Mouse (Mus musculus) megakaryocyte, embryonic 14.5 days (primary cell): Measurements from ENCODE around the gene Mprip. TPM values are rescaled to one million over a fixed set of nuclear protein-coding genes. Genes with fewer than 3 reads are reported as not detected.
A peak's percentile ranks its signal among the peaks of the same experiment; 100 is the strongest.

Experiments
- H3K27me3 ChIP-seq: replicated peaks from 2 replicates; pipeline ENCODE3; 2012; ENCODE audit warnings: inconsistent platforms
- H3K36me3 ChIP-seq: replicated peaks from 2 replicates; pipeline ENCODE3; 2012; ENCODE audit warnings: low read length, inconsistent platforms, mixed read lengths
- H3K4me1 ChIP-seq: 2 replicates; pipeline ENCODE4 v1.6.1; 2012; ENCODE audit warnings: inconsistent platforms
- H3K4me3 ChIP-seq: replicated peaks from 2 replicates; pipeline ENCODE3; 2012; ENCODE audit warnings: moderate library complexity, mild to moderate bottlenecking, inconsistent platforms
- H3K9me3 ChIP-seq: 2 replicates; pipeline ENCODE4 v1.6.1; 2012; ENCODE audit warnings: inconsistent platforms
- FLI1 ChIP-seq: IDR thresholded peaks from 2 replicates; pipeline ENCODE4 v1.6.1; 2012; ENCODE audit warnings: low read length, inconsistent platforms, mixed read lengths
- GATA1 ChIP-seq: IDR thresholded peaks from 3 replicates; pipeline ENCODE4 v1.6.1; 2012; ENCODE audit warnings: mixed read lengths, low read length, inconsistent platforms, borderline replicate concordance
- polyA plus RNA-seq: library from polyadenylated mRNA; stranded (reverse); fragments of >175 nt; gene quantifications from 2 replicates; pipeline ENCODE4 v1.2.3, GENCODE M21; 2012; ENCODE audit warnings: low replicate concordance; ENCODE audit not compliant: insufficient read depth

The Mprip gene
- polyA plus RNA-seq, 1 experiment = 37.2 TPM

GRCm38 (mm10) chr11:59772902-59773301, 111.8 kb downstream of the Mprip start:
- Histone ChIP-seq H3K36me3 (peaks cover 97% of the 10 kb centered on the region), H3K4me3 (no peak overlapping the region), H3K9me3 (no peaks in the 10 kb centered on the region), H3K4me1 (peaks cover 98% of the 10 kb centered on the region), H3K27me3 (no peaks in the 10 kb centered on the region)
- TF ChIP-seq FLI1 = no peak
- no peak for TF ChIP-seq GATA1

- H3K4me1 ChIP-seq = peaks cover 95% of the 10 kb centered on the region
- H3K27me3 ChIP-seq = no peaks in the 10 kb centered on the region
- no peak overlapping the region for H3K4me3 ChIP-seq
- peaks cover 94% of the 10 kb centered on the region for H3K36me3 ChIP-seq
- TF ChIP-seq GATA1 (no peak), FLI1 (no peak)
- no peaks in the 10 kb centered on the region for H3K9me3 ChIP-seq
Measured at GRCm38 (mm10) chr11:59774522-59774921, 113.4 kb downstream of the Mprip start.

DNA sequence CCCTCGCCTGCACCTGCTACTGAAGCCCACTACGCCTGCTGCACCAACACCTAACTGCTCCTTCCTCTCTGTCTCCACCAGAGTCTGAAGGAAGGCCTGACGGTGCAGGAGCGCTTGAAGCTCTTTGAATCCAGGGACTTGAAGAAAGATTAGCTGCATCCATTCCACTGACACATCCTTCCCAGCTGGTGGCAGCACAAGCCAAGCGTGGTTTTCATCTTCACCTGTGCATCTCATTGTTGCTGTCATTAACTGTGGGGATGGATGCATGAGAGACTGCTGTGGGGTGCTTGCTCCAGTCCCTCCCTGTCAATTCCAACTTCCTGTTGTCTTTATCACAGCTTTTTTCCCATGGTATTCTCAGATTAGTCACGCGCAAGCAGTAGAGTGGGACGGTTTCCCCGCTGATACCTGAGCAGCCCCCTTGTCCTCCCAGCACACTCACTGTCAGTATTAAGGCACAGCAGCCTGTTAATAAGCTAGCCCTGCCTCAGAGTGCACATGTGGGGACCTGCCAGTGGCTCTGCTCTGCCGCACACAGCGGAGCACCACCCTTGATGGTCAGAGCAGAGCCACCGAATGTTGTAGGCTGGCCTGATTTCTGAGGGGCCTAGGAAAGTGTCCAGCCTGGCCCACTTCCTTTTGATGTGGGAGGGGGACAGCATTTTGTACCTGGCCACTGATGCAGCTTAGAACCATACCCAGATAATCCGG, 114.5 kb downstream of the Mprip start:
- H3K36me3 ChIP-seq = peaks cover 93% of the 10 kb centered on the region
- H3K9me3 ChIP-seq = no peaks in the 10 kb centered on the region
- no peak for TF ChIP-seq FLI1
- no peak for TF ChIP-seq GATA1
- peak overlapping the region; percentile 8 for H3K4me3 ChIP-seq
- no peaks in the 10 kb centered on the region for H3K27me3 ChIP-seq
- H3K4me1 ChIP-seq = peaks cover 94% of the 10 kb centered on the region

DNA sequence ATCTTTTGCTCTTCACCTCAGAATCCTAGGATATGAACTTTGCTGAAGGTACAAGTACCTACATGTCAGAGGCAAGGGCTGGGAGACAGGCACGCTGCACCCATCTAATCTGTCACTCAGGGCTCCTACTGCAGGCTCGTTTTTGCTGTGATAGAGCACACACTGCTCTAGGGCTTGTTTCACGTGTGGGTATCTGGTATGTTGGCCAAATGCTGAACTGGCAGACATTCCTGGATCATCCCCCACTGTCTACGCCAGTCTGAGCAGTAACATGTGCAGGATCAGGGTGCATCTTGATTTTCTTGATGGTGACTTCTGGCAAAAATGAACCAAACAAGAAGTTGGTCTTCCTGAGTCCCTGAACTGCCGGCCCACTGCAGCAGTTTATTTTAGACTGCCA, 116.2 kb downstream of the Mprip start:
- Histone ChIP-seq H3K27me3 (no peaks in the 10 kb centered on the region), H3K9me3 (no peaks in the 10 kb centered on the region), H3K4me1 (peaks cover 81% of the 10 kb centered on the region), H3K36me3 (peaks cover 82% of the 10 kb centered on the region), H3K4me3 (no peak overlapping the region)
- TF ChIP-seq FLI1 = no peak
- TF ChIP-seq GATA1 = no peak

DNA sequence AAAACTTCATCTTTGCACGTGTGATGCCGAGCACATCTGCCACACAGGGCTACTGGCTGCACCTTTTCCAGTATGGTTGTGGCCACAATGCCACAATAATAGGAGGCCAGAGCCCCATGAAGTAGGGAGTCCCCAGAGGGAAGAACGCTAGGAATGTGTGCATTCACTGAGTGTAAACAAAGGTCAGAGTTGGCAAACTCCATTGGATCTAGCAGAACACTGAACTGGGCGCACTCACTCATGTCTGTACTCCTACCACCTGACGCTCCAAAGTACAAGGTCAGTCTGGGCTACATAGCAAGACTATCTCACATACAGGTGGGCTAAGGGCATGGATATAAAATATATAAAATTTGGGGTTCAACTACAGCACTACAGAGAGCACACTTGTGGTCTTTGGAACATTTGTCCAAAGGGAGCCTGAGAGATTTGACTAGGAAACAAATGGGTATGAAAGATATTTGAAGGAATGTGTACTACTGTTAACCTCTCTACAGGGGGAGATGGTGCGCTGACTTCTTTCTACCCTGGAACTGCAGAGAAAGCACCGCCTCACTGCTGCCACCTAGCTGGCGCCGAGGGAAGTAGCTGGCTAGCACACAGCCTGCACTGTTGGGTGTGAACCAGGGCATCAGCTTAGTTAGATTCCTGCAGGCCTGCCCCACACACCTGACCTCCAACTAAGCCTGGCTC, 117.2 kb downstream of the Mprip start:
- TF ChIP-seq FLI1 = no peak
- TF ChIP-seq GATA1 = no peak
- Histone ChIP-seq H3K4me1 (peaks cover 70% of the 10 kb centered on the region), H3K9me3 (no peaks in the 10 kb centered on the region)

GRCm38 (mm10) chr11:59778874-59779223, 117.7 kb downstream of the Mprip start:
- H3K36me3 ChIP-seq = peaks cover 67% of the 10 kb centered on the region
- H3K4me3 ChIP-seq = no peak overlapping the region
- no peaks in the 10 kb centered on the region for H3K27me3 ChIP-seq
- no peaks in the 10 kb centered on the region for H3K9me3 ChIP-seq
- no peak for TF ChIP-seq FLI1
- no peak for TF ChIP-seq GATA1
- H3K4me1 ChIP-seq = peaks cover 65% of the 10 kb centered on the region

More for the DNA sequence above, 117.2 kb downstream of the Mprip start:
- Histone ChIP-seq H3K4me3 (no peak overlapping the region), H3K36me3 (peaks cover 72% of the 10 kb centered on the region), H3K27me3 (no peaks in the 10 kb centered on the region)

GRCm38 (mm10) chr11:59779406-59779805, 118.3 kb downstream of the Mprip start:
- TF ChIP-seq GATA1 = no peak
- no peak for TF ChIP-seq FLI1
- Histone ChIP-seq H3K4me3 (no peak overlapping the region), H3K36me3 (peaks cover 64% of the 10 kb centered on the region), H3K27me3 (peaks cover 2% of the 10 kb centered on the region), H3K4me1 (peaks cover 62% of the 10 kb centered on the region), H3K9me3 (no peaks in the 10 kb centered on the region)

DNA sequence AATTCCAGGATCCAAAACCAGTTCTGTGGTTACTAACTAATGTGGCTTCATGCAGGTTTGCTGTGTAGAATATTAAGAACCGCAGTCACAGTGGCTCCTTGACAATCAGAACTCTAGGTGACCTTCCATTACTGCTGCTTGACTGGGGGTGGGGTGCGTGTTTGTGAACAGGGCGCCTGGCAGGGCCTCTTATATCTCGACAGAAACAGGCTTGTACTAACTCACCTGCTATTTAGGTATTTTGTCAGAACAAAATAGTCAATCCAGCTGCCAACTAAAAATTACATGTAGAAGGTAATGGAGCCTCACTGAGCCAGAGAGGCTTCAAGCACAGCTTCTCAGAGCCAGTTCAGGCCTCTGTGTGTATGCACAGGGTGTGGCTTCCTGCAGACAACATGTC, 119.1 kb downstream of the Mprip start:
- Histone ChIP-seq H3K4me1 (peaks cover 62% of the 10 kb centered on the region), H3K27me3 (peaks cover 10% of the 10 kb centered on the region), H3K9me3 (no peaks in the 10 kb centered on the region), H3K4me3 (no peak overlapping the region), H3K36me3 (peaks cover 57% of the 10 kb centered on the region)
- no peak for TF ChIP-seq GATA1
- no peak for TF ChIP-seq FLI1

GRCm38 (mm10) chr11:59782091-59782590, 121.0 kb downstream of the Mprip start:
- Histone ChIP-seq H3K9me3 (no peaks in the 10 kb centered on the region), H3K4me3 (no peak overlapping the region), H3K4me1 (peaks cover 59% of the 10 kb centered on the region), H3K36me3 (peaks cover 38% of the 10 kb centered on the region), H3K27me3 (peaks cover 27% of the 10 kb centered on the region)
- TF ChIP-seq GATA1 (no peak), FLI1 (no peak)

DNA sequence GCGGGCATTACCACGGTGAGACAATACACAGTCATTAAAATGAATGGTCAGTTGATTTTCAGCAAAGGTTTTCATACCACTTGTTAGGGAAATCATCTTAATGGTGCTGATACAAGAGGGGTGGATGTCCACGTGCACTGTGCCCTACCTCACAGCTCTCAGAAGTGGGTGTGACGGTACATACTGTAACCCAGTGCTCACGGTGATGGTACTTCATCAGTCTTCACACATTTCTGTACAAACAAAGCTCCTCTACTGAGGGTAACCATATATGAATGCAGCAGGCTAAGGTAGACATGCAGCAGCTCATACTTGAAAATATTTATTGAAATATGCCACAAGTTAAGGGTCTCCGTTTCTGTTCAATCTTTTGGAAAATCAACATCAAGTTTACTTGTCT, 122.5 kb downstream of the Mprip start:
- H3K36me3 ChIP-seq = peaks cover 25% of the 10 kb centered on the region
- peaks cover 58% of the 10 kb centered on the region for H3K4me1 ChIP-seq
- peaks cover 34% of the 10 kb centered on the region for H3K27me3 ChIP-seq
- H3K4me3 ChIP-seq = no peak overlapping the region
- H3K9me3 ChIP-seq = no peaks in the 10 kb centered on the region
- TF ChIP-seq GATA1 (no peak), FLI1 (no peak)
